Mouse (Mus musculus) left cerebral cortex, postnatal 4 days (tissue): ENCODE results near the gene Insig2. TPM values are rescaled to one million over a fixed set of nuclear protein-coding genes. Genes with fewer than 3 reads are reported as not detected.

Experiments used
- DNase-seq: peaks from one replicate; pipeline ENCODE4 v3.0.0-alpha.2; 2022
- intact Hi-C: fragments of 180-260 bp; cut with DNase I; formaldehyde crosslinking; loops from one replicate; pipeline ENCODE4 v1.15.1; 2025
- total RNA-seq, 2 experiments: library from RNA; stranded (reverse); gene quantifications; 2 replicates each; pipeline ENCODE4 v1.2.3; 2021

Insig2 gene
- total RNA-seq, 2 experiments from 2014 or later: 23.9 to 29.0 TPM

- intact Hi-C loops: loop anchor here (10.0 kb wide), 1 partner anchor 733 kb away; no protein-coding TSS in a partner anchor
- peak; percentile 97 for DNase-seq
Observed at GRCm38 (mm10) chr1:121327344-121328192, 4.8 kb downstream of the Insig2 start.

GRCm38 (mm10) chr1:121326591-121327343, 5.6 kb downstream of the Insig2 start:
- intact Hi-C loops: loop anchor here (10.0 kb wide), 1 partner anchor 732 kb away; no protein-coding TSS in a partner anchor
- DNase-seq: no peak

GRCm38 (mm10) chr1:121323501-121323900, 8.9 kb downstream of the Insig2 start:
- intact Hi-C loops: loop anchor here (10.0 kb wide), 1 partner anchor 729 kb away; no protein-coding TSS in a partner anchor
- DNase-seq: no peak

GRCm38 (mm10) chr1:121314766-121315428, 17.5 kb downstream of the Insig2 start:
- intact Hi-C loops: no loop called here
- DNase-seq: no peak

- intact Hi-C loops: no loop called here
- DNase-seq: no peak
Observed at GRCm38 (mm10) chr1:121313181-121313580, 19.2 kb downstream of the Insig2 start.

GRCm38 (mm10) chr1:121312326-121312725, 20.1 kb downstream of the Insig2 start:
- intact Hi-C loops: no loop called here
- DNase-seq: no peak

- intact Hi-C loops: no loop called here
- peak; percentile 11 for DNase-seq
Observed at GRCm38 (mm10) chr1:121296717-121297255, 35.6 kb downstream of the Insig2 start.

- intact Hi-C loops: no loop called here
- DNase-seq: no peak
Observed at GRCm38 (mm10) chr1:121293571-121293970, 38.8 kb downstream of the Insig2 start.

GRCm38 (mm10) chr1:121290841-121291240, 41.5 kb downstream of the Insig2 start:
- DNase-seq: no peak
- intact Hi-C loops: no loop called here

- DNase-seq: no peak
Observed at GRCm38 (mm10) chr1:121290340-121290739, 42.0 kb downstream of the Insig2 start.

GRCm38 (mm10) chr1:121284197-121284596, 48.2 kb downstream of the Insig2 start:
- intact Hi-C loops: no loop called here
- no peak for DNase-seq

More at GRCm38 (mm10) chr1:121290340-121290739, 42.0 kb downstream of the Insig2 start:
- intact Hi-C loops: no loop called here

GRCm38 (mm10) chr1:121280501-121280900, 51.9 kb downstream of the Insig2 start:
- peak; percentile 44 for DNase-seq
- intact Hi-C loops: no loop called here

GRCm38 (mm10) chr1:121278370-121278769, 54.0 kb downstream of the Insig2 start:
- DNase-seq: no peak
- intact Hi-C loops: no loop called here

- intact Hi-C loops: no loop called here
- no peak for DNase-seq
Observed at GRCm38 (mm10) chr1:121277466-121277865, 54.9 kb downstream of the Insig2 start.

- DNase-seq: no peak
- intact Hi-C loops: no loop called here
Observed at GRCm38 (mm10) chr1:121275961-121276506, 56.4 kb downstream of the Insig2 start.

- no peak for DNase-seq
- intact Hi-C loops: no loop called here
Observed at GRCm38 (mm10) chr1:121260171-121260741, 72.1 kb downstream of the Insig2 start.
